Mouse (Mus musculus) liver, embryonic 12.5 days (tissue): ENCODE results near the gene Aox2. TPM values are rescaled to one million over a fixed set of nuclear protein-coding genes. Genes with fewer than 3 reads are reported as not detected.

Experiments
- ATAC-seq: fragments of 200-750 bp; cut with Nextera tagmentation; 2 replicates; pipeline ENCODE4 v1.8.0; 2017; ENCODE audit warnings: moderate number of reproducible peaks, mild to moderate bottlenecking, moderate library complexity
- H3K27ac ChIP-seq: fragments of 300-500 bp; sonication (generic); 2 replicates; pipeline ENCODE4 v1.5.1; 2016; ENCODE audit warnings: mild to moderate bottlenecking
- H3K27me3 ChIP-seq: fragments of 300-500 bp; sonication (generic); replicated peaks from 2 replicates; pipeline ENCODE4 v1.6.1; 2016; ENCODE audit warnings: mild to moderate bottlenecking, moderate library complexity
- H3K36me3 ChIP-seq: fragments of 300-500 bp; sonication (generic); 2 replicates; pipeline ENCODE4 v1.6.1; 2016; ENCODE audit warnings: mild to moderate bottlenecking, moderate library complexity
- H3K4me1 ChIP-seq: fragments of 300-500 bp; sonication (generic); 2 replicates; pipeline ENCODE4 v1.6.1; 2016
- H3K4me2 ChIP-seq: fragments of 300-500 bp; sonication (generic); 2 replicates; pipeline ENCODE4 v1.6.1; 2016; ENCODE audit warnings: mild to moderate bottlenecking, moderate library complexity
- H3K4me3 ChIP-seq: fragments of 300-500 bp; sonication (generic); 2 replicates; pipeline ENCODE4 v1.5.1; 2016; ENCODE audit warnings: mild to moderate bottlenecking, moderate library complexity
- H3K9ac ChIP-seq: fragments of 300-500 bp; sonication (generic); 2 replicates; pipeline ENCODE4 v1.6.1; 2016; ENCODE audit warnings: mild to moderate bottlenecking, moderate library complexity
- H3K9me3 ChIP-seq: fragments of 300-500 bp; sonication (generic); replicated peaks from 2 replicates; pipeline ENCODE4 v1.6.1; 2016; ENCODE audit warnings: mild to moderate bottlenecking, moderate library complexity
- WGBS: fragments of 180-500 bp; shearing (Covaris S2); methylation state at CpG from one replicate; pipeline ENCODE4 v1.1.7; 2016; ENCODE audit not compliant: insufficient replicate concordance; 5-methylcytosine and 5-hydroxymethylcytosine counted together
- polyA plus RNA-seq: library from polyadenylated mRNA; unstranded; fragments of >200 nt; fragmentation: Nextera tagmentation; extraction: Ambion mirVana; gene quantifications from 2 replicates; pipeline ENCODE4 v1.2.1, GENCODE M21; 2016

The Aox2 gene
- polyA plus RNA-seq, 1 experiment from 2014 or later, result not detected

DNA sequence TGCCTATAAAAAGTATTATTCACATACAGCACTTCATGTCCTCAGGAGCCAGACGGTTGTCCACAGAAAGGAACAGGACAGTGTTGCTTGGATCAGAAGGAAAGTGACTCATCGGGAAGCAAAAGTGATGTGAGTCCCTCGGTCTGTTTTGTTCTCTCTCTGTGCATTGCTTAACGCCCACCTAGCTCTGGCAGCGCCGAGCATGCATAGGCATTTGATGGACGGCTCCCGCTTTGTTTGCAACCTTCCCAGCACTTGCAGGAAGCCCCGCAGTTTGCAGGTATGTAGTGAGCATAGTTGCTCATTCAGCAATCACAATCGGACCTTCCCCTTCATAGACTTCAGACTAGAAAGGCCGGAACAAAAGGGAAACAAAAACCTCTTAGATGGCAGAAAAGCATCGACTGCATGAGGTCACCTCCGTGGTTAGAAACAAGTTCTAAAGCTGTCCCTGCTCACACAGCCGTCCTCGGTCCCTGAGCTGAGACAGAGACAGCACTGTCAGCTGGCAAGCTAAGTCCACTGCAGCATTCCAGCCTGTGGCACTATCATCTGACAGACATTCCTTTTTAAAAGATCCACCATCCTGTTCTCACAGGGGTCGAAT is 11.8 kb downstream of the Aox2 start:
- Histone ChIP-seq H3K36me3 (no peaks in the 10 kb centered on the region), H3K4me1 (no peaks in the 10 kb centered on the region), H3K4me2 (no peak overlapping the region), H3K9me3 (no peaks in the 10 kb centered on the region), H3K9ac (no peak overlapping the region), H3K27me3 (0 out of 2 replicates have a peak, but pooled peaks cover 6% of the 10 kb centered on the region), H3K4me3 (no peak overlapping the region), H3K27ac (no peak overlapping the region)
- WGBS, result 40% methylated on average over 16 of the region's 16 CpGs
- no peak for ATAC-seq

GRCm38 (mm10) chr1:58291394-58292300 is 13.5 kb downstream of the Aox2 start:
- Histone ChIP-seq H3K4me3 (no peak overlapping the region), H3K4me2 (no peak overlapping the region), H3K27ac (no peak overlapping the region), H3K27me3 (0 out of 2 replicates have a peak, but pooled peaks cover 6% of the 10 kb centered on the region), H3K36me3 (no peaks in the 10 kb centered on the region), H3K4me1 (no peaks in the 10 kb centered on the region), H3K9me3 (no peaks in the 10 kb centered on the region), H3K9ac (no peak overlapping the region)
- no peak for ATAC-seq
- WGBS, result 50% methylated on average over 13 of the region's 13 CpGs

DNA sequence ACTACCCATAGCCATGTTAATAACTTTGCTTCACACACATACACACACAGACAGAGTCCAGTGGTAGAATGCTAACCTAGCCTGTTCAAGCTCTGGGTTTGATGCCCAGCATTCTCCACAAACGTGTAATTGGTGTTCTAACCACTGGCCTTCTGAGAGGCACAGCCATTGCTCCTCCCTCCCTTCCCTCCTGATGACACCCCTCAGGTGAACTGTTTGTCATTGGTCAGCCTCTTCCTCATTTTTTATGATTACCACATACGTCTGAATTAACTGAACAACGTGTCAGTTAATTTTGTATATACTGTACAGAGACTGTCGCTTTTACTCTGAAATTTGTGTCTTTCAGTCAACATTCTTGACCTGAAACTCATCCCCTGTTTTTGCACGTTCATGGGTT is 16.6 kb downstream of the Aox2 start:
- H3K9me3 ChIP-seq, result no peaks in the 10 kb centered on the region
- H3K4me1 ChIP-seq, result no peaks in the 10 kb centered on the region
- H3K9ac ChIP-seq, result no peak overlapping the region
- 58% methylated on average over 5 of the region's 5 CpGs for WGBS
- no peak overlapping the region for H3K4me3 ChIP-seq
- H3K27me3 ChIP-seq, result 0 out of 2 replicates have a peak, but pooled peaks cover 6% of the 10 kb centered on the region
- no peak overlapping the region for H3K27ac ChIP-seq
- no peaks in the 10 kb centered on the region for H3K36me3 ChIP-seq
- ATAC-seq, result no peak
- H3K4me2 ChIP-seq, result no peak overlapping the region

DNA sequence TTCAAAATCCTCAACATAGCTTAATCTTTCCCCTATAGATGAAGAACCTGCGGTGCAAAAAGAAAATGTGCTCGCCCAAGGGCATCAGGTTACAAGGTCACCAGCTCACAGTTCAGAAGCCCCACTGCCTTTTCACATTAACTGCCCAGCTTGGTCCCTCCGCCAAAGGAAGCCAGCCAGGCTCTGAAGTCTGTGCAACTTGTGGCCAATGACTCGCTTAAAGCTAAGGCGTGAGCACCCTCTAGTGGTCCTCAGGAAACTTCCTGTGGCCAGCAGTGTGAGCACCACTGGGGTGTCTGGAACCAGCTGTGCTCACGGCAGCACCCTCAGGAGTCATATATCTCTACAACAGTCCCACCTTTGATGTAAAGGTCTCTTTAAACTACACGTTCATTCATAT is 18.2 kb downstream of the Aox2 start:
- H3K4me3 ChIP-seq, result no peak overlapping the region
- no peak overlapping the region for H3K9ac ChIP-seq
- no peaks in the 10 kb centered on the region for H3K36me3 ChIP-seq
- H3K4me1 ChIP-seq, result no peaks in the 10 kb centered on the region
- H3K27ac ChIP-seq, result no peak overlapping the region
- ATAC-seq, result no peak
- WGBS, result 9% methylated on average over 7 of the region's 7 CpGs
- H3K4me2 ChIP-seq, result no peak overlapping the region
- H3K27me3 ChIP-seq, result 0 out of 2 replicates have a peak, but pooled peaks cover 6% of the 10 kb centered on the region
- no peaks in the 10 kb centered on the region for H3K9me3 ChIP-seq

- ATAC-seq, result no peak
- WGBS, result 48% methylated on average over 4 of the region's 4 CpGs
Measured at GRCm38 (mm10) chr1:58296821-58297220, 18.7 kb downstream of the Aox2 start.

GRCm38 (mm10) chr1:58298347-58298746 is 20.2 kb downstream of the Aox2 start:
- Histone ChIP-seq H3K4me1 (no peaks in the 10 kb centered on the region), H3K4me3 (no peak overlapping the region)
- WGBS, result 53% methylated on average over 6 of the region's 6 CpGs

More at GRCm38 (mm10) chr1:58296821-58297220, 18.7 kb downstream of the Aox2 start:
- Histone ChIP-seq H3K9ac (no peak overlapping the region), H3K27me3 (0 out of 2 replicates have a peak, but pooled peaks cover 6% of the 10 kb centered on the region), H3K9me3 (no peaks in the 10 kb centered on the region), H3K4me3 (no peak overlapping the region), H3K36me3 (no peaks in the 10 kb centered on the region), H3K27ac (no peak overlapping the region), H3K4me2 (no peak overlapping the region), H3K4me1 (no peaks in the 10 kb centered on the region)

GRCm38 (mm10) chr1:58301073-58301472 is 22.9 kb downstream of the Aox2 start:
- H3K4me1 ChIP-seq, result 0 out of 2 replicates have a peak, but pooled peaks cover 2% of the 10 kb centered on the region
- no peaks in the 10 kb centered on the region for H3K27me3 ChIP-seq
- WGBS, result 78% methylated on average over 7 of the region's 7 CpGs
- H3K27ac ChIP-seq, result no peak overlapping the region
- no peak overlapping the region for H3K4me3 ChIP-seq
- no peak overlapping the region for H3K9ac ChIP-seq
- H3K4me2 ChIP-seq, result no peak overlapping the region
- H3K9me3 ChIP-seq, result no peaks in the 10 kb centered on the region
- ATAC-seq, result no peak
- no peaks in the 10 kb centered on the region for H3K36me3 ChIP-seq

More at GRCm38 (mm10) chr1:58298347-58298746, 20.2 kb downstream of the Aox2 start:
- Histone ChIP-seq H3K27me3 (0 out of 2 replicates have a peak, but pooled peaks cover 1% of the 10 kb centered on the region), H3K9ac (no peak overlapping the region), H3K27ac (no peak overlapping the region), H3K9me3 (no peaks in the 10 kb centered on the region), H3K36me3 (no peaks in the 10 kb centered on the region), H3K4me2 (no peak overlapping the region)
- ATAC-seq, result no peak

DNA sequence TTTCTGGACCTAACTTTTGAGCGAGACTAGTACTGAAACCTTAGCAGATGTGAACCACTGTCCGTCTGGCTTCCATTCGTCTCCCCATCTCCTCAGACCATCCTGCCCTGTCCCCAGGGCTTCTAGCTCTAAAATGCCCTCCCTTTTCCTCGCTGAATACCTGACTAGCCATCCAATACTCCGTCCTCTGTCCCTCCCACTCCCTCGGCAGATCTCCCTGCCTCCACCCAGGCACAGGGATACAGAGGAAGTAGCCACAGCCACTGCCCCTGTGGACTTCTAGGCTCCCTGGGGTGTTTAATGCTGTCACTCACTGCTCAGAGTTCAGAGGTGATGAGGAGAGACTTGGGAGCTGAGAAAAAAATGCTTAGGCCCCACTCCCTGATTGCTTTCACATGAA is 23.9 kb downstream of the Aox2 start:
- ATAC-seq, result no peak
- no peaks in the 10 kb centered on the region for H3K9me3 ChIP-seq
- H3K27ac ChIP-seq, result no peak overlapping the region
- H3K4me3 ChIP-seq, result no peak overlapping the region
- no peaks in the 10 kb centered on the region for H3K36me3 ChIP-seq
- H3K9ac ChIP-seq, result no peak overlapping the region
- 49% methylated on average over 6 of the region's 6 CpGs for WGBS
- H3K4me2 ChIP-seq, result no peak overlapping the region
- no peaks in the 10 kb centered on the region for H3K27me3 ChIP-seq
- H3K4me1 ChIP-seq, result 0 out of 2 replicates have a peak, but pooled peaks cover 2% of the 10 kb centered on the region

DNA sequence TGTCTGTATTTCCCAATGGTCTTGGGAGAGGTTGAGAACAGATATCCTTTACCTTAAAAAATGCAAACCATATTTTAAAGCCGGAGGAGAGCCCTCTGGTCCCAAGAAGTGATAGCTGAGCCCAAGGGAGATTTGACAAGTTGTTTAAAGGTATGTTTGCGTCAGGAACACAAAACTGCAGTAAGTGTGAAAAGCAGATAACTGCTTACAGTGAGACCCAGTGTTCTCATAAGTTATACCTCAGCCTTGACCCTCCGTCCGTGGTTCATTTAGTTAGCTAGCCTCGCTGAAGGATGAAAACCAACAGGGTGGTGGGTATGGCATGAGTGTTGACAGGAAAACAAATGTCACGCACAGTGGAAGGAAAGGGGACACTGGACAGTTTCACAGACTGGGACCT is 24.9 kb downstream of the Aox2 start:
- no peak overlapping the region for H3K4me3 ChIP-seq
- H3K9me3 ChIP-seq, result no peaks in the 10 kb centered on the region
- ATAC-seq, result no peak
- H3K27ac ChIP-seq, result no peak overlapping the region
- H3K4me1 ChIP-seq, result 0 out of 2 replicates have a peak, but pooled peaks cover 2% of the 10 kb centered on the region
- no peak overlapping the region for H3K4me2 ChIP-seq
- 78% methylated on average over 6 of the region's 6 CpGs for WGBS
- no peaks in the 10 kb centered on the region for H3K36me3 ChIP-seq
- no peak overlapping the region for H3K9ac ChIP-seq
- no peaks in the 10 kb centered on the region for H3K27me3 ChIP-seq

GRCm38 (mm10) chr1:58303726-58304125 is 25.6 kb downstream of the Aox2 start:
- Histone ChIP-seq H3K27me3 (no peaks in the 10 kb centered on the region), H3K27ac (no peak overlapping the region), H3K4me2 (no peak overlapping the region), H3K9me3 (no peaks in the 10 kb centered on the region), H3K36me3 (no peaks in the 10 kb centered on the region), H3K4me1 (0 out of 2 replicates have a peak, but pooled peaks cover 2% of the 10 kb centered on the region), H3K4me3 (no peak overlapping the region), H3K9ac (no peak overlapping the region)
- no peak for ATAC-seq
- WGBS, result 47% methylated on average over 4 of the region's 4 CpGs

DNA sequence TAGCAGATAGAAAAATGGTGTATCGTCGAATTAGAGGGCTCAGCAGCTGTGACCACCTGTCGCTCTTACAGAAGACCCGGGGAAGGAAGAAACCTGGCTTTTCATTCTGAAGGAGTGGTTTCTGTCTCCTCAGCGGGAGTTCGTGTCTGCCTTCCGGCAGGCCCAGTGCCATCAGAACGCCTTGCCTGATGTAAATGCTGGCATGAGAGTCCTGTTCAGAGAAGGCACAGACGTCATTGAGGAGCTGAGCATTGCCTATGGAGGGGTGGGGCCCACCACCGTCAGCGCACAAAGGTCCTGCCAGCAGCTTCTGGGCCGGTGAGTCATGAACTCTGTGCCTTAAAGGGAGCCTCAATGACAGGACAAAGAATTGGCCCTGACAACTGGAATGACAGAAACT is 26.2 kb downstream of the Aox2 start:
- no peak overlapping the region for H3K9ac ChIP-seq
- H3K27me3 ChIP-seq, result no peaks in the 10 kb centered on the region
- no peak overlapping the region for H3K27ac ChIP-seq
- no peak overlapping the region for H3K4me3 ChIP-seq
- no peak for ATAC-seq
- 0 out of 2 replicates have a peak, but pooled peaks cover 2% of the 10 kb centered on the region for H3K4me1 ChIP-seq
- H3K36me3 ChIP-seq, result no peaks in the 10 kb centered on the region
- H3K4me2 ChIP-seq, result no peak overlapping the region
- 70% methylated on average over 12 of the region's 12 CpGs for WGBS
- no peaks in the 10 kb centered on the region for H3K9me3 ChIP-seq

- Histone ChIP-seq H3K36me3 (no peaks in the 10 kb centered on the region), H3K27me3 (no peaks in the 10 kb centered on the region), H3K4me3 (no peak overlapping the region), H3K9me3 (no peaks in the 10 kb centered on the region), H3K9ac (no peak overlapping the region), H3K4me2 (no peak overlapping the region), H3K27ac (no peak overlapping the region), H3K4me1 (0 out of 2 replicates have a peak, but pooled peaks cover 2% of the 10 kb centered on the region)
- WGBS, result 76% methylated on average over 8 of the region's 8 CpGs
- ATAC-seq, result no peak
Measured at GRCm38 (mm10) chr1:58307181-58307580, 29.1 kb downstream of the Aox2 start.
